Mouse (Mus musculus) left cerebral cortex, postnatal 25 days (tissue): ENCODE measurements around the gene Chrm2. TPM values are rescaled to one million over a fixed set of nuclear protein-coding genes. Genes with fewer than 3 reads are reported as not detected.

Experiments
- DNase-seq, 2 experiments: peaks; one replicate each; pipeline ENCODE4 v3.0.0; 2022; ENCODE audit warnings: low spot score in 2 of 2, mixed read lengths in 1 of 2
- intact Hi-C: fragments of 180-260 bp; cut with DNase I; formaldehyde crosslinking; loops from one replicate; pipeline ENCODE4 v1.15.1; 2025
- total RNA-seq, 2 experiments: library from RNA; stranded (reverse); gene quantifications; 2 replicates each; pipeline ENCODE4 v1.2.3; 2021

The Chrm2 gene
- total RNA-seq = 10 to 100 TPM; 14.1 to 14.2 TPM

- intact Hi-C loops = loop anchor here (10.0 kb wide), 1 partner anchor 1003 kb away; no protein-coding TSS in a partner anchor
- DNase-seq = peak; percentile 33 to 51
Observed at GRCm38 (mm10) chr6:36387612-36388400, at the start of gene Chrm2. Gene Chrm2 (plus strand): TSS chr6:36388084.

- intact Hi-C loops = no loop called here
- peak in 1 of 2 experiments; percentile 44 for DNase-seq
Observed at GRCm38 (mm10) chr6:36373983-36374382, 13.9 kb upstream of the Chrm2 start.

- intact Hi-C loops = no loop called here
- no peak for DNase-seq
Observed at GRCm38 (mm10) chr6:36377936-36378335, 9.9 kb upstream of the Chrm2 start.

GRCm38 (mm10) chr6:36384102-36384501 is 3.8 kb upstream of the Chrm2 start:
- intact Hi-C loops = loop anchor here (10.0 kb wide), 1 partner anchor 999 kb away; no protein-coding TSS in a partner anchor
- DNase-seq = no peak

- intact Hi-C loops = loop anchor here (10.0 kb wide), 1 partner anchor 1004 kb away; no protein-coding TSS in a partner anchor
- peak in 1 of 2 experiments; percentile 12 for DNase-seq
Observed at GRCm38 (mm10) chr6:36388401-36389259, 746 bp downstream of the Chrm2 start.

- peak in 1 of 2 experiments; percentile 10 for DNase-seq
- intact Hi-C loops = loop anchor here (10.0 kb wide), 1 partner anchor 1005 kb away; no protein-coding TSS in a partner anchor
Observed at GRCm38 (mm10) chr6:36389260-36389965, 1.5 kb downstream of the Chrm2 start.

GRCm38 (mm10) chr6:36393705-36394104 is 5.8 kb downstream of the Chrm2 start:
- intact Hi-C loops = no loop called here
- no peak for DNase-seq

- intact Hi-C loops = no loop called here
- DNase-seq = no peak
Observed at GRCm38 (mm10) chr6:36405139-36405538, 17.3 kb downstream of the Chrm2 start.

- DNase-seq = no peak
- intact Hi-C loops = no loop called here
Observed at GRCm38 (mm10) chr6:36409016-36409415, 21.1 kb downstream of the Chrm2 start.

- intact Hi-C loops = no loop called here
- peak in 1 of 2 experiments; percentile 80 for DNase-seq
Observed at GRCm38 (mm10) chr6:36410057-36410456, 22.2 kb downstream of the Chrm2 start.

GRCm38 (mm10) chr6:36419716-36420115 is 31.8 kb downstream of the Chrm2 start:
- intact Hi-C loops = no loop called here
- DNase-seq = no peak

GRCm38 (mm10) chr6:36437964-36438363 is 50.1 kb downstream of the Chrm2 start:
- DNase-seq = peak; percentile 23 to 87
- intact Hi-C loops = loop anchor here (1.0 kb wide), 1 partner anchor 167 kb away; no protein-coding TSS in a partner anchor

GRCm38 (mm10) chr6:36439218-36439617 is 51.3 kb downstream of the Chrm2 start:
- intact Hi-C loops = no loop called here
- peak in 1 of 2 experiments; percentile 49 for DNase-seq

- no peak for DNase-seq
- intact Hi-C loops = no loop called here
Observed at GRCm38 (mm10) chr6:36451480-36451879, 63.6 kb downstream of the Chrm2 start.

GRCm38 (mm10) chr6:36455071-36455470 is 67.2 kb downstream of the Chrm2 start:
- DNase-seq = no peak
- intact Hi-C loops = no loop called here

- DNase-seq = no peak
- intact Hi-C loops = no loop called here
Observed at GRCm38 (mm10) chr6:36457015-36457414, 69.1 kb downstream of the Chrm2 start.

GRCm38 (mm10) chr6:36464008-36464407 is 76.1 kb downstream of the Chrm2 start:
- intact Hi-C loops = loop anchor here (5.0 kb wide), 1 partner anchor 138 kb away; no protein-coding TSS in a partner anchor
- peak; percentile 11 to 84 for DNase-seq

- DNase-seq = no peak
- intact Hi-C loops = no loop called here
Observed at GRCm38 (mm10) chr6:36484132-36484665, 96.3 kb downstream of the Chrm2 start.

GRCm38 (mm10) chr6:36507008-36507663 is 119.3 kb downstream of the Chrm2 start:
- intact Hi-C loops = no loop called here
- DNase-seq = no peak
